Mouse (Mus musculus) small intestine, adult 2 months (tissue): ENCODE data around the gene Add3.

Source experiments
- CTCF ChIP-seq: fragments of 200-500 bp; IDR thresholded peaks from 2 replicates; pipeline ENCODE4 v1.5.1; 2012; ENCODE audit warnings: low read depth, mild to moderate bottlenecking, control low read depth, inconsistent platforms, low read length, moderate library complexity, mixed read lengths; ENCODE audit not compliant: insufficient replicate concordance, insufficient read length; ENCODE audit errors: extremely low read depth
- POLR2A ChIP-seq: fragments of 200-500 bp; IDR thresholded peaks from 2 replicates; pipeline ENCODE4 v1.6.1; 2012; ENCODE audit warnings: low read depth, mild to moderate bottlenecking, control low read depth, inconsistent platforms, low read length, moderate library complexity

DNA sequence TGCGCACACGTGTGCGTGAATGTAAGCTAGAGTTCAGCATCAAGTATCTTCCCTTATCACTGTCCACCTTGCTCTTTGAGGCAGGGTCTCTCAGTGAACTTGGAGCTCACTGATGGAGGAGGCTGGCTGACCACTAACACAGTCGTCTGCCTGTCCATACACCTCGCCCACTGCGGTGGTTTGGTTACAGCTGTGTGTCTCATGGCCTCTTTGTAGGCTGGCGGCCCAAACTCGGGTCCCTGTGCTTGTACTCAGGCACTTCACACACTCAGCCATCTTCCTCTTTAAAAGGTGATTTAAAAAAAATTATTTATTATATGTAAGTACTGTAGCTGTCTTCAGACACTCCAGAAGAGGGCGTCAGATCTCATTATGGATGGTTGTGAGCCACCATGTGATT is 59.5 kb downstream of the Add3 start:
- TF ChIP-seq CTCF (no peak), POLR2A (no peak)
